Comparison of ENCODE assay signal across 20 mouse cellular contexts in the genomic region with DNA sequence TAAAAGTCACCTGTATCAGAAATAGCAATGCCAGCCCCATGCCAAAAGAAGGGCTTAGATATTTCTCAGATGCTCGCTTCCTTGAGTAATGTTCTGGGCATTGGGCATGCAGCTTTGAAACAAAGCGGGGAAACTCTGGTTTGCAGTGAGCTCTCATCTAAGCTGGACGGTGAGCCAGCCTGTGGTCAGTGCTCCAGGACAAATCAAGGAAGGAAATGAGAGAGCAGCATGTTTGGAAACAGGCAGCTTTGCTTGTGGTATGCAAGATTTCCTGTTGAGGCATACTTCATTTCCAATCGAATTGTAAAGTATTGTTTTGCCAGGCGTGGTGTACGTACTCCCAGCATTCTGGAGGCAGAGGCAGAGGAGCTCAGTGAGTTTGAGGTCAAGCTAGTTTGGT.
DNase-seq lines count a peak whose midpoint lies in the region; ATAC-seq and TF ChIP-seq lines count a peak whose summit lies in the region.
"Had no signal": no experiment of that assay in that cellular context is flagged by ENCODE, and none has a peak within 500 bp of the region (broad histone marks: within the 10 kb centered on the region; RNA-seq: fewer than 3 reads in every experiment).

No protein-coding gene starts in this region.

- peaks cover 22% of the 10 kb centered on the region for H3K4me1 ChIP-seq in heart, postnatal 0 days (ENCODE audit: control insufficient read depth, insufficient read depth)
- H3K4me1 ChIP-seq in heart, embryonic 10.5 days = peaks cover 37% of the 10 kb centered on the region
- H3K4me1 ChIP-seq in lung, embryonic 16.5 days (replicated peaks; ENCODE audit: control insufficient read depth, insufficient read depth, low read length) = peaks cover 28% of the 10 kb centered on the region

- no peak for DNase-seq in heart, postnatal 0 days (ENCODE audit: low spot score)
- no peak for DNase-seq in heart, embryonic 10.5 days (ENCODE audit: low spot score)
- DNase-seq in lung, adult 18-20 months = no peak
- DNase-seq: adrenal gland, postnatal 36 days; cerebellum, adult 9-11 months; embryo, embryonic 11 days; gastrocnemius, postnatal 10 days; kidney, postnatal 10 days; left cerebral cortex, postnatal 4 days had no signal

- H3K9me3 ChIP-seq in heart, postnatal 0 days (replicated peaks; ENCODE audit: control insufficient read depth, low read length) = no peaks in the 10 kb centered on the region
- H3K9me3 ChIP-seq in heart, embryonic 10.5 days = no peaks in the 10 kb centered on the region
- no peaks in the 10 kb centered on the region for H3K9me3 ChIP-seq in lung, embryonic 16.5 days (ENCODE audit: control insufficient read depth, low read length)
- H3K9me3 ChIP-seq: forebrain, embryonic 12.5 days; hindbrain, embryonic 12.5 days; intestine, embryonic 15.5 days had no signal

- no peaks in the 10 kb centered on the region for H3K27me3 ChIP-seq in heart, postnatal 0 days (ENCODE audit: control insufficient read depth, insufficient read depth, low read length)
- no peaks in the 10 kb centered on the region for H3K27me3 ChIP-seq in heart, embryonic 10.5 days (ENCODE audit: insufficient read depth, poor library complexity, severe bottlenecking)
- no peaks in the 10 kb centered on the region for H3K27me3 ChIP-seq in lung, embryonic 16.5 days (ENCODE audit: control insufficient read depth, insufficient read depth, low read depth, low read length)
- H3K27me3 ChIP-seq: forebrain, embryonic 12.5 days; hindbrain, embryonic 12.5 days; intestine, embryonic 15.5 days; Patski had no signal

- TF ChIP-seq EP300 in heart, postnatal 0 days (IDR thresholded peaks at IDR 0.05; ENCODE audit: low read depth) = no peak

- H3K27ac ChIP-seq in heart, postnatal 0 days (ENCODE audit: low read depth) = 0 out of 2 replicates have a peak overlapping the region, but pooled peaks have one; percentile 34
- no peak overlapping the region for H3K27ac ChIP-seq in heart, embryonic 10.5 days
- peak overlapping the region; percentile 71 for H3K27ac ChIP-seq in lung, embryonic 16.5 days (ENCODE audit: low read length)
- H3K27ac ChIP-seq: forebrain, embryonic 12.5 days; hindbrain, embryonic 12.5 days; intestine, embryonic 15.5 days had no signal

- H3K4me3 ChIP-seq in heart, postnatal 0 days (ENCODE audit: low read depth, low read length) = no peak overlapping the region
- no peak overlapping the region for H3K4me3 ChIP-seq in heart, embryonic 10.5 days
- H3K4me3 ChIP-seq in lung, embryonic 16.5 days (ENCODE audit: low read length) = no peak overlapping the region
- H3K4me3 ChIP-seq: forebrain, embryonic 12.5 days; hindbrain, embryonic 12.5 days; intestine, embryonic 15.5 days had no signal

- no peak for ATAC-seq in heart, postnatal 0 days (ENCODE audit: insufficient read depth, low read depth)
- ATAC-seq in lung, embryonic 16.5 days (ENCODE audit: low read depth) = 0 out of 2 replicates have a peak, but pooled peaks have one; percentile 27
- peak; percentile 56 for ATAC-seq in granulocyte monocyte progenitor cell, adult 5-6 weeks (replicated peaks; ENCODE audit: poor library complexity, severe bottlenecking)
- ATAC-seq in megakaryocyte progenitor cell, adult 5-6 weeks (replicated peaks; ENCODE audit: poor library complexity) = peak; percentile 10
- no peak for ATAC-seq in inflammation-experienced regulatory T-cells, adult 6 months
- ATAC-seq: Patski had no signal

- WGBS in heart, postnatal 0 days = 66% methylated on average over 6 of the region's 6 CpGs
- 78% methylated on average over 6 of the region's 6 CpGs for WGBS in heart, embryonic 10.5 days
- WGBS in lung, embryonic 16.5 days = 59% methylated on average over 6 of the region's 6 CpGs

- 0 out of 2 replicates have a peak overlapping the region, but pooled peaks have one; percentile 2 for H3K4me2 ChIP-seq in heart, postnatal 0 days (ENCODE audit: low read depth, low read length)
- no peak overlapping the region for H3K4me2 ChIP-seq in lung, embryonic 16.5 days (ENCODE audit: low read depth, low read length)
- H3K4me2 ChIP-seq: forebrain, embryonic 12.5 days; heart, embryonic 11.5 days; hindbrain, embryonic 12.5 days; intestine, embryonic 15.5 days; liver, embryonic 11.5 days; midbrain, embryonic 11.5 days had no signal

- no peak overlapping the region for H3K9ac ChIP-seq in heart, postnatal 0 days (replicated peaks; ENCODE audit: low read depth, low read length)
- no peak overlapping the region for H3K9ac ChIP-seq in lung, embryonic 16.5 days (ENCODE audit: low read length)
- H3K9ac ChIP-seq: forebrain, embryonic 12.5 days; hindbrain, embryonic 12.5 days; intestine, embryonic 15.5 days had no signal

- TF ChIP-seq CTCF in heart, postnatal 0 days (IDR thresholded peaks at IDR 0.05; ENCODE audit: low read depth) = no peak

- H3K36me3 ChIP-seq in heart, postnatal 0 days (replicated peaks; ENCODE audit: control insufficient read depth, insufficient read depth, low read length) = no peaks in the 10 kb centered on the region
- no peaks in the 10 kb centered on the region for H3K36me3 ChIP-seq in heart, embryonic 10.5 days
- no peaks in the 10 kb centered on the region for H3K36me3 ChIP-seq in lung, embryonic 16.5 days (ENCODE audit: control insufficient read depth, insufficient read depth, low read length)
- H3K36me3 ChIP-seq: forebrain, embryonic 12.5 days; hindbrain, embryonic 12.5 days; intestine, embryonic 15.5 days had no signal

Comparison
In these comparisons a context has a peak if more than half of its experiments do, and no peak if none do; other contexts are left out.
1. ATAC-seq: peak in lung, embryonic 16.5 days (single experiment), granulocyte monocyte progenitor cell, adult 5-6 weeks (single experiment) and megakaryocyte progenitor cell, adult 5-6 weeks (single experiment); none in heart, postnatal 0 days (single experiment) and inflammation-experienced regulatory T-cells, adult 6 months (single experiment).